Mouse (Mus musculus) heart, postnatal 0 days (tissue): Measurements from ENCODE around the gene C330007P06Rik. TPM values are rescaled to one million over a fixed set of nuclear protein-coding genes. Genes with fewer than 3 reads are reported as not detected.

Experiments
- ATAC-seq: fragments of 200-750 bp; cut with Nextera tagmentation; 2 replicates; pipeline ENCODE4 v1.8.0; 2017; ENCODE audit warnings: low read depth, moderate number of reproducible peaks, moderate library complexity; ENCODE audit not compliant: insufficient read depth
- DNase-seq: peaks from one replicate; pipeline ENCODE4 v3.0.0-alpha.2; 2016; ENCODE audit warnings: low spot score
- H3K27ac ChIP-seq: fragments of 300-500 bp; sonication (generic); 2 replicates; pipeline ENCODE4 v1.5.1; 2014; ENCODE audit warnings: low read depth, mild to moderate bottlenecking
- H3K27me3 ChIP-seq: fragments of 300-500 bp; sonication (generic); 2 replicates; pipeline ENCODE4 v1.6.1; 2014; ENCODE audit warnings: low read length, mixed read lengths; ENCODE audit not compliant: control insufficient read depth, insufficient read depth
- H3K36me3 ChIP-seq: fragments of 300-500 bp; sonication (generic); replicated peaks from 2 replicates; pipeline ENCODE4 v1.6.1; 2014; ENCODE audit warnings: low read length, mixed read lengths; ENCODE audit not compliant: control insufficient read depth, insufficient read depth
- H3K4me1 ChIP-seq: fragments of 300-500 bp; sonication (generic); 2 replicates; pipeline ENCODE4 v1.6.1; 2014; ENCODE audit warnings: antibody characterized with exemption; ENCODE audit not compliant: control insufficient read depth, insufficient read depth
- H3K4me2 ChIP-seq: fragments of 300-500 bp; sonication (generic); 2 replicates; pipeline ENCODE4 v1.6.1; 2014; ENCODE audit warnings: low read depth, mild to moderate bottlenecking, low read length, moderate library complexity
- H3K4me3 ChIP-seq: fragments of 300-500 bp; sonication (generic); 2 replicates; pipeline ENCODE4 v1.5.1; 2014; ENCODE audit warnings: low read depth, low read length
- H3K9ac ChIP-seq: fragments of 300-500 bp; sonication (generic); replicated peaks from 2 replicates; pipeline ENCODE4 v1.6.1; 2014; ENCODE audit warnings: low read depth, low read length, mixed read lengths
- H3K9me3 ChIP-seq: fragments of 300-500 bp; sonication (generic); replicated peaks from 2 replicates; pipeline ENCODE4 v1.6.1; 2016; ENCODE audit warnings: low read length; ENCODE audit not compliant: control insufficient read depth
- CTCF ChIP-seq: IDR thresholded peaks from 2 replicates; pipeline ENCODE4 v1.5.1; 2016; ENCODE audit warnings: antibody characterized with exemption, control low read depth, low read depth
- EP300 ChIP-seq: IDR thresholded peaks from 2 replicates; pipeline ENCODE4 v1.6.1; 2016; ENCODE audit warnings: antibody characterized with exemption, low read depth
- WGBS: fragments of 180-500 bp; shearing (Covaris S2); extraction: QIAGEN DNeasy Blood & Tissue Kit; methylation state at CpG from one replicate; pipeline ENCODE4 v1.1.7; 2014; 5-methylcytosine and 5-hydroxymethylcytosine counted together
- polyA plus RNA-seq: library from polyadenylated mRNA; unstranded; fragments of >200 nt; fragmentation: Nextera tagmentation; extraction: Ambion mirVana; gene quantifications from 2 replicates; pipeline ENCODE4 v1.2.1, GENCODE M21; 2015
- total RNA-seq: library from RNA; depleted of rRNA; stranded (reverse); fragments of >200 nt; gene quantifications from 2 replicates; pipeline ENCODE4 v1.2.3, GENCODE M21; 2014; ENCODE audit warnings: low replicate concordance

Gene C330007P06Rik
- total and polyA plus RNA-seq, 2 experiments from 2014 or later: 10.5 to 16.6 TPM

- H3K9ac ChIP-seq: no peak overlapping the region
- H3K4me2 ChIP-seq: no peak overlapping the region
- TF ChIP-seq EP300: no peak
- TF ChIP-seq CTCF: no peak
- no peaks in the 10 kb centered on the region for H3K9me3 ChIP-seq
- H3K27me3 ChIP-seq: no peaks in the 10 kb centered on the region
- DNase-seq: no peak
- H3K4me1 ChIP-seq: no peaks in the 10 kb centered on the region
- H3K27ac ChIP-seq: no peak overlapping the region
- no peak overlapping the region for H3K4me3 ChIP-seq
- 83% methylated on average over 8 of the region's 8 CpGs for WGBS
- ATAC-seq: no peak
- peaks cover 3% of the 10 kb centered on the region; the same call in 1 of the 2 replicates for H3K36me3 ChIP-seq
These were observed 21.3 kb downstream of the C330007P06Rik start for GRCm38 (mm10) chrX:36852631-36853030.

GRCm38 (mm10) chrX:36847152-36847551 lies 26.8 kb downstream of the C330007P06Rik start:
- TF ChIP-seq CTCF: no peak
- TF ChIP-seq EP300: no peak
- WGBS: 68% methylated on average over 1 of the region's 1 CpGs

DNA sequence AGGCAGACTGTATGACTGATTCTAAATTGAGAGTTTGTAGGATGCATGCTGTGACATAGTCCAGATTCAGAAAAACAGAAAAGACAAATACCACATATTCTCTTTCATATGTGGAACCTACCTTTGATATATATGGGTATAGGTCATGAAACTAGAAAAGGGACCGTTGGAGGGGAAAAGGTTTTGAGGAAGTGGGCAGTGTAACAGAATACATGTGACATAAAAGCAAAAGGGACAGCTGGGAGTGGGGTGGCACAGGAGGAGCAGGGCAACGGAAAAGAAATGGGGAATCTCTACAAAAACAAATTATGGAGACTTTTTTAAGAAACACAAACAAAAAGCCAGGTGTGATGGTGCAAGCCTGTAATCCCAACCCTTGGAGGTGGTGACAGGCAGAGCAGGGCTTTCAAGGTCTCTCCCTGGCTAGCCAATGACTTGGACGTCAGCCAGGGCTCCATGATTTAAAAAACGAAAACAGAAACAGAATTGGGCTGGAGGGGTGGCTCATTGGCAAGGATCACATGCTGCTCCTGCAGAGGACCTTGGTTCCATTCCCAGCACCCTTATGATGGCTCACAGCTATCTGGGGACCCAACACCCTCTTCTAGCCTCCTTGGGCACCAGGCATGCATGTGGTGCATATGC lies 30.4 kb downstream of the C330007P06Rik start:
- WGBS: 51% methylated on average over 4 of the region's 4 CpGs
- no peak overlapping the region for H3K27ac ChIP-seq
- H3K9me3 ChIP-seq: no peaks in the 10 kb centered on the region
- H3K4me1 ChIP-seq: no peaks in the 10 kb centered on the region
- H3K9ac ChIP-seq: no peak overlapping the region
- TF ChIP-seq EP300 (no peak), CTCF (no peak)
- H3K27me3 ChIP-seq: no peaks in the 10 kb centered on the region
- H3K36me3 ChIP-seq: no peaks in the 10 kb centered on the region
- DNase-seq (no peak), ATAC-seq (no peak)
- no peak overlapping the region for H3K4me3 ChIP-seq
- H3K4me2 ChIP-seq: no peak overlapping the region

More at GRCm38 (mm10) chrX:36847152-36847551, 26.8 kb downstream of the C330007P06Rik start:
- ATAC-seq: no peak
- DNase-seq: no peak
- Histone ChIP-seq H3K27me3 (no peaks in the 10 kb centered on the region), H3K9ac (no peak overlapping the region), H3K36me3 (0 out of 2 replicates have a peak, but pooled peaks cover 3% of the 10 kb centered on the region), H3K9me3 (no peaks in the 10 kb centered on the region), H3K4me1 (no peaks in the 10 kb centered on the region), H3K27ac (no peak overlapping the region), H3K4me3 (no peak overlapping the region), H3K4me2 (no peak overlapping the region)

DNA sequence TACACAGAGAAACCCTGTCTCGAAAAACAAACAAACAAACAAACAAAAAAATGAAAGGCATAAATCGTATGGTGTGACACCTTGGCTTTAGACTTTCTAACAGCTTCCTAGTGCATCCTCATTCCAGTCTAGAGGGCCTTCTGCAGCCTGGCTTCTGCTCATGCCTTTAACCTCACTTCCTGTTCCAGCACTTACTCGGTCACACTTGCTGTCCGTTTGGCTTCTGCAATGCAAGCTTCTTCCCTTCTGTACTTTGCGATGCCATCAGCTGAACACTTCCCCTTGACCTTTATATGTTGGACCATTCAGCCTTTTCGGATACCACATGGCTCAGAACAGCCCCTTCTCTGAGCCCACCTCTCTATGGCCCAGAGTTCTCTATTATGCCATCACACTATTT lies 32.2 kb downstream of the C330007P06Rik start:
- ATAC-seq: no peak
- no peak overlapping the region for H3K4me2 ChIP-seq
- WGBS: 66% methylated on average over 6 of the region's 6 CpGs

DNA sequence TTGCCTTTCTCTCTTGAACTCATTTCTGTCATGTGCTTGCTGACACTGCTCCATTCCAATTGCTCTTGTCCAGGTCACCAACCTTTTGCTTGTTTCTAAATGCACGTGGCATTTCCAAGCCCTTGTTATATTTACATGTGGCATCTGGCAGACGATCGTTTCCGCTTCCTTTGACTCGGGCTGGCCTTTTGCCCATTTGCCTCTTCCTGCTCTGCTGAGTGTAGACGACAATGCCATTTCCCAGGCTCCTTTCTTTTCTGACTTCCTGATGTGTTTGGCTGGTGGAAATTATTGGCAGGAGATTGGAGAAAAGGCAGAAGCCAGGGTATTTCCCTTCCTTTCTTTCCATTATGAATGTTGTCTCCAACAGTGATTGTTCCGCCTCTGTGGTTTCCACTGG lies 34.5 kb downstream of the C330007P06Rik start:
- ATAC-seq: no peak; the same call in 1 of the 2 replicates
- no peak for DNase-seq
- H3K27me3 ChIP-seq: no peaks in the 10 kb centered on the region

More for the DNA sequence above, 32.2 kb downstream of the C330007P06Rik start:
- Histone ChIP-seq H3K27me3 (no peaks in the 10 kb centered on the region), H3K4me3 (no peak overlapping the region), H3K27ac (no peak overlapping the region), H3K9me3 (no peaks in the 10 kb centered on the region), H3K4me1 (no peaks in the 10 kb centered on the region), H3K36me3 (no peaks in the 10 kb centered on the region), H3K9ac (no peak overlapping the region)
- no peak for DNase-seq
- no peak for TF ChIP-seq EP300
- no peak for TF ChIP-seq CTCF

More for the DNA sequence above, 34.5 kb downstream of the C330007P06Rik start:
- H3K4me2 ChIP-seq: no peak overlapping the region
- H3K4me1 ChIP-seq: no peaks in the 10 kb centered on the region
- no peak overlapping the region for H3K4me3 ChIP-seq
- no peak for TF ChIP-seq EP300
- TF ChIP-seq CTCF: no peak
- no peaks in the 10 kb centered on the region for H3K36me3 ChIP-seq
- H3K9ac ChIP-seq: no peak overlapping the region
- 49% methylated on average over 7 of the region's 7 CpGs for WGBS
- no peak overlapping the region for H3K27ac ChIP-seq
- H3K9me3 ChIP-seq: no peaks in the 10 kb centered on the region
